Mouse (Mus musculus) heart, embryonic 10.5 days (tissue): ENCODE measurements around the gene Ttc23. TPM values are rescaled to one million over a fixed set of nuclear protein-coding genes. Genes with fewer than 3 reads are reported as not detected.

Experiments
- DNase-seq: peaks from one replicate; pipeline ENCODE4 v3.0.0-alpha.2; 2017; ENCODE audit warnings: low spot score
- H3K27ac ChIP-seq: fragments of 300-500 bp; sonication (generic); 2 replicates; pipeline ENCODE4 v1.5.1; 2016; ENCODE audit warnings: mild to moderate bottlenecking
- H3K27me3 ChIP-seq: fragments of 300-500 bp; sonication (generic); 2 replicates; pipeline ENCODE4 v1.6.1; 2016; ENCODE audit warnings: mild to moderate bottlenecking; ENCODE audit not compliant: poor library complexity, insufficient read depth, severe bottlenecking
- H3K36me3 ChIP-seq: fragments of 300-500 bp; sonication (generic); 2 replicates; pipeline ENCODE4 v1.6.1; 2016; ENCODE audit warnings: mild to moderate bottlenecking, moderate library complexity
- H3K4me1 ChIP-seq: fragments of 300-500 bp; sonication (generic); 2 replicates; pipeline ENCODE4 v1.6.1; 2016; ENCODE audit warnings: mild to moderate bottlenecking
- H3K4me3 ChIP-seq: fragments of 300-500 bp; sonication (generic); 2 replicates; pipeline ENCODE4 v1.5.1; 2016; ENCODE audit warnings: mild to moderate bottlenecking, moderate library complexity
- H3K9me3 ChIP-seq: fragments of 300-500 bp; sonication (generic); 2 replicates; pipeline ENCODE4 v1.6.1; 2016; ENCODE audit warnings: mild to moderate bottlenecking, moderate library complexity
- WGBS: fragments of 180-500 bp; shearing (Covaris S2); methylation state at CpG from one replicate; pipeline ENCODE4 v1.1.7; 2016; 5-methylcytosine and 5-hydroxymethylcytosine counted together
- microRNA-seq: library from miRNA; unstranded; fragments of <30 nt; microRNA quantifications from one replicate; pipeline ENCODE4, GENCODE M21; 2017
- polyA plus RNA-seq: library from polyadenylated mRNA; unstranded; fragments of >200 nt; fragmentation: Nextera tagmentation; extraction: Ambion mirVana; gene quantifications from 2 replicates; pipeline ENCODE4 v1.2.1, GENCODE M21; 2016

The Ttc23 gene
- polyA plus RNA-seq, 1 experiment from 2014 or later: 27.1 TPM

DNA sequence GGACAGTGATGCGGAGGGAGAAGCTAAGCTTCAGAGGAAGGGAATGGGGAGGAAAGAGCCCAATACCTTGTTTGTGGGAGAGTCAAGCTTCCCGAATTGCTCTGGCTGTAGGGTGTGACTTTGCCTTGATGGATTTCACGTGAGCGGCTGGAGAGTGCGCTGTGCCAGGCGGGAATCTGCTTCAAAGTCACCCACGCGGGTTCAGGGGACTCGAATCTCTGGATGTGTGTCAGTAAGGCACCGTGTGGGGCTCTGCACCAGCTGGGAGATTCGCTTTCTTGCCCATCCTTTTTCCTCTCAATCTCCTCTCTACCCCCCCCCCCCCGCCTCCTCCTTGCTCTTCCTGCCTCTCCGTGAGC lies 156.6 kb downstream of the Ttc23 start:
- DNase-seq: no peak
- Histone ChIP-seq H3K9me3 (no peaks in the 10 kb centered on the region), H3K4me3 (peak overlapping the region; percentile 54), H3K36me3 (no peaks in the 10 kb centered on the region), H3K4me1 (peaks cover 33% of the 10 kb centered on the region), H3K27me3 (no peaks in the 10 kb centered on the region), H3K27ac (peak overlapping the region; percentile 86)
- WGBS: 11% methylated on average over 12 of the region's 13 CpGs

Small RNA genes lying within 50 kb of the gene (microRNA-seq; reads per million reads assigned to microRNA genes)
- not detected for gene Gm23844

Other genes with a start within 250 kb of the Ttc23 start
- 12.8 and 13.6 TPM in 2 replicates for gene Lrrc28, start 2.1 kb upstream of the Ttc23 start, polyA plus RNA-seq
- gene Synm, start 112.3 kb downstream of the Ttc23 start, polyA plus RNA-seq: 5.1 and 7.1 TPM in 2 replicates